Mouse (Mus musculus): ENCODE data around the gene Cobll1.

Gene Cobll1

DNA sequence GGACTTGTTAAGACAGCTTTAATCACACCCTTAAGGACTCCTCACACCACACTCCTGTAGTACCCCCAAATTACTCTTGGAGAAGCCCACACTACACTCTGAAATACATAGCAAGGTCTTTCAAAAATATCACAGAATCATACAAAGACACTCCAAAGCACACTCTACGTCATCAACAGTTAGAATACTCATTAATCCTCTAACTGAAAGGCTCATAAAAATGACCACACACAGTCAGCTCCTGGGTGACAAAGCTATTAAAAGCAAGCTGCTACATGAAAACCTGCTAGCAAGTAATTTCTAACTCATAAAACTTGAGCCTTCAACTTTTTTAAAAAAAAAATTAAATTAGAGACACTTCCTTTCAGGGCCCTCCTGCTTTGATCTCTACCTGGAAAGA, 91.8 kb downstream of the Cobll1 start:
- no peak for DNase-seq (ENCODE audit: low read depth)

DNA sequence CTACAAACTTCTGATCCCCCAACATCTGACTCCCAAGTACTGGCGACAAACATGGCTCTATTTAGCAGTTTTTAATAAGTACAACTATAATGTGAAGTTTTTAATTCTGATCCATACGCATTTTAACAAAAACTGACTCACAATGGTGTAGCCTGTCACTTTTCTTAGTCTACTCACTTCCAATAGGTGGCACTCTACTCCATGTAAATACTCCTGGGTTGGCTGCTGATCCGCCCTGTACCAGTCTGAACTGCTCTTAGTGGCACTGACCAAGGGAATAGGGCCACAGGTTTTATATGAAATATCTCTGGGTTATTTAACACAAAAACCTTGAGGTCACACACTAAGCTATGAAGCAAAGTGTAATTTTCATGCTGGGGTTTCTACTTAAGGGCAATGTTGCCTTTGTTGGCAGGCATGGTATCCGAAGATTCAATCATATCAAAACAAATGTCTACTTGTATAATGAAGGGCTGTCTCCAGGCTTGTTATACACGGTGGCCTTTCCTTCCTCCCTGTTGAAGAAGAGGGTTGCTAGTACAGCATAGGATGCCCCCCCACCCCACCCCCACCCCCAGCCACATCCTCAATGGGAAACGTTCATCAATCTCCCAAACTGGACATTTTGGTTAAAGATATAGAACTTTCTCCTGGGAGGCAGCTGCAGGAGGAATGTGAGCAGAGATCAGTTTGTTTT, 93.6 kb downstream of the Cobll1 start:
- DNase-seq (ENCODE audit: low read depth) = peak; percentile 77

DNA sequence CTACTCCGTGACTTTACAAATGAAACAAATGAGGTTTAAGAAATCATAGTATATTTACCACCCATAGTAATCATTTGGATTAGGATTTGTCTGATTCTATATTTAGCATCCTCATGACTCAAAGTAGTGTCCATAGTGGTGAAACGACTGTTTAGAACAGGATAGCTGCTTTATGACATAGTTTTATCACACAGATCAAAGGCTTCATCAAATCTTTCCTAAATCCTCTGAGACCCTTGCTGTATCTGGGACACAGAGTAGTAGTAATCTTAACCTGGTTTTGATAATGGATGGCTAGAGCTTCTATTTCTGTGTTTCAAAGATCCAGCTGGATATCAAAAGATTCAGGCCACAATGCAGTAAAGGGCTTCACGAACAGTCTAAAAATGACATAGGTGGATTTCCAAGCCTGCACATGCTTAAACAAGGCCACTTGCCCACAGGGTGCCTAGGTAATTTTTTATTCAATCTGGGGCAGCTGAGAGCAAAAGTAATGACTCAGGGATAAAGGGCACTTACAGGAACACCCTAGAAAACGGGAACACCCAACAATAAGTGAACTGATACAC, 98.0 kb downstream of the Cobll1 start:
- no peak for DNase-seq (ENCODE audit: low read depth)

DNA sequence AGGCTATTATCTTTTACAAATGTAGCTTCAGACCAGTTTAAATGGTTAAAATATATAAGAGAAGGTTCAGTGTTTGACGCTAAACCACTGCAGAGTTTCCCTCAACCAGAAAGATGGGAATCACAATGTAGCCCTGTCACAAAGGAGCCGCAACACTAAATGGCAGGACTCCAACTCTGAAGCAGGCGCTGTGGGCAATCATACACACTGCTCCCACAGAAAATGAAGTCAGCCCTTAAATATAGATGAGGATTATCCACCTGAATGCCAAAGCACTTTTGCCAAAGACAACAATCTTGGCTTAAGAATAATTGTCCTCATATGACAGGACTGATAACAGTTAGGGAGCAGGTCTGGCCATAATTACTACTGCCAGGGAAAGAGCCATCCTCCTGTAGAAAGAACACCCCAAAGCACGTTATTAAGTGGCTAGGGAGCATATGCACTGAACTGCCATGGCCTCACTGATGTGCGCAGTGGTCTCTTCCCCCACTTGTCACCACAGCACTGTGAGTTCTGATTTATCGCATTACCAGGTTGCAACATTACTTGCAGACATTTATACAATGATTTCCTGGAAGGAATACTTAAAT, 98.8 kb downstream of the Cobll1 start:
- no peak for DNase-seq (ENCODE audit: low read depth)

DNA sequence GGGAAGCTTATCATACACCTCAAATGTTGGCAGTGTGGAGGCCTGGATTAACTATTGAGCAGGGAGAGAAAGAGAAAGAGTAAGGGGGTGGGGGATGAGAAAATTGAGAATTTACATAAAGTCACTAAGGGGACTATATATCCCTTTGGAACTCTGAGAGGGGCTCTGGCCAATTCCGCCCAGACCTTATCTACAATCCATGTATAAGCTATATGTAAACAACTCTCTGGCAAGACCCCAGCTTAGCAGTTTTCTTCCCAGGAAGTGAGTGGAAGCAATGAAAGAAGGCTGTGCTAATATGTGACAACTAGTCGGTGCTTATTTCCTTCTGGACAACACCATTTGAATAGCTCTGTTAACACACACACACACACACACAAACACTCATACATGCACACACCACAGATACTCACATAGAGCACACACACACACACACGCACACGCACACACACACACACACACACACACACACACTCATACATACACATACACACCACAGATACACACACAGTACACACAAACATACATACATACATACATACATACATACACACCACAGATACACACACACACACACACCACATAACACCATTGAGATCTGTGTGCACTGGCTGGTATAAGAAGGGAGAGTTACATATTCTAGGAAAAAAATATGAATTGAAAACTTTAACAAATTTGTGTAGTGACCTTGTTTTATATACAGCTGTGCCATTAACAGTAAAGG, 99.4 kb downstream of the Cobll1 start:
- no peak for DNase-seq (ENCODE audit: low read depth)

DNA sequence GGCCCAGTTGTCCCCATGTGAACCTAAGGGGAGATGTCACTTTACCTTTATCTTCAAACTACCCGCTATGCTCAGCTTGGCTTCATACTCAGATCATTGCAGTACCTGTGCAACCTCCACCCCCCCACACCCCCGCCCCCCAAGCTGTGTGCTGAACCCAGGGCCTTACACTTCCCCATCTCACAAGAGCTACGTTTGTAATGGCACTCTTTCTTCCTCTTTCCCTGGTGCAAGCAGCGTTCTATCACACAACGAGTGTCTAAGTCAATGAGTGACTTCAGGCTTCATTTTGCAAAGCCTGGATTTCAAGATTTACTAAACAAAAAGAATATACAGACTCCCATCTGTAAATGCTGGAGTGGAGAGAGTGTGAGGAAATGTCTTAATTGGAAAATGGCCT, 100.2 kb downstream of the Cobll1 start:
- no peak for DNase-seq (ENCODE audit: low read depth)

DNA sequence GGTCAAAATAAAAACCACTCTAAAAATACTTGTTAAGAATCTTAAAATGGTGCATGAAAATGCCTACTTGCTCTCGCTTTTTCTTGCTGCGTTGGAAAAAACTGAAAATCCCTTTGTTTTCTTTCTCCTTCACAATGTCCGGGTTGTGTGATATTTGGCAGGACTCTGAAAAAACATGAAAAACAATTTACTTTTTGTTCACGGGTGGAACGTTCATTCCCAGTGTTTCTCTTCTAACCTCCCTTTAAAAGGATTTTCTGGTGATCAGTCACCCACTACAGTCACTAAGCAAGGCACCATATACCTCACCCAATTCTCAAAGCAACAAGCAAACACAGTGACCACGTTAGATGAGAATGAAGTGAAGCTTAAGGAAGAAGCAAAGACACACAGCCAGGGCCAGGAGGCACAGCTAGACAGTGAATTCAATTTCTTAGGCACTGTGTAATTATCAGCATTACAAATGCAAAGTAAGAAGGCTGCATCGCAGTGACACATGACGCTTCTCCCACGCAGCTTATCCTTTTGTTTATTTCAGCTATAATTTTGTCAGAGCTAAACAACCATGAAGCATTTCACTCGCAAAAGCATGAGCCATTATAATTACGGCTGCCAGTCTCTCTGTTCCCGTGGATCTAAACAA, 112.9 kb downstream of the Cobll1 start:
- no peak for DNase-seq (ENCODE audit: low read depth)

DNA sequence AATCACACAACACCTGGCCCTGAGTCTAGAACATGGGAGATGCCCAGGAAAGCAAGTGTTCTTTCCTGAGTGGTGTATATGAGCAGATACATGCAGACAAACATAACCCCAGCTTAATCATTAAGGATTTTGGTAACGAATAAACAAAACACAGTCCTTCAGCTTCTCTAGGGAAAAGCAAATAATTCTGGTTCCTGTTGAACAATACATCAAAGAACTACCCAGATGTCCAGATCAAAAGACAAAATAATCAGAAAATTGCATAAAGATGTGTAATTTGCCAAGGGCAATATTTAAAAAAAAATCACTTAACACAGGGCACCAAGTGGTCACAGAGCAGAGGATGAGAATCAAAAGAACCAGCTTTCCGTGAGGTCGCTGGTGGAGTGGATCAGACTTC, 115.5 kb downstream of the Cobll1 start:
- no peak for DNase-seq (ENCODE audit: low read depth)

DNA sequence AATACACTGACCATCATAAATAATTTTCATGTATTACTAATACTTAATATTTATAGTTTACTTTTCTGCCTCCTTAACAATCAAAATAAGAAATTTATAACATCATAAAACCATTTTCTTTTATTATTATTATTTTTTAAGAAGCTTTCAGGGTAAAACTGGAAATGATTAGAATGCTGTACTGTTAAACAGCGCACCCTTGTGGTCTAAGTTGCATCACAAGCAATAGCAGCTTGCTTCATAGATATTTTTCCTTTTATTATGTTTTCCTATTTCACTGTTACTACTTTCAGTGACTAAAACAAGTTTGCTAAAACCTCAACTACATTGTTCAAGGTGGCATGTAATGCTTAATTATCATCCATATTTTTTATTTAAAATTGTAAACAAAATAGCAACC, 117.8 kb downstream of the Cobll1 start:
- peak; percentile 64 for DNase-seq (ENCODE audit: low read depth)

DNA sequence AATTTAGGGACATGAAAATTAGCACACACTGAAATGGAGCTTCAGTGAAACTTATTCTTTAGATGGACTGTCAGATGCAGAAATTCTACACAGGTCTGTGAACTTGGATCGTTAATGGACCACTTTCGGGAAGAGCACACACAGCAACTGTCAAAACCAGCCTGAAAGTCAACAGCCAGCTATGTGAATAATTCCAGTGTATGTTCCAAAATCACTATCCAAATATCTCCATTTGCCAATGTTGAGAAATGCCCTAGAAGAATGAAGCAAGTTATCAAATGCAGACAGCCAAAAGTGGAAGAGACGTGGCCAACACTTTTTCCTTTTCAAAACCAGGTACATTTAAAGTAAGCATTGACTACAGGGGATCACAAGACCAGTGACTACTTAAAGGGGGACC, 118.2 kb downstream of the Cobll1 start:
- DNase-seq (ENCODE audit: low read depth) = no peak

DNA sequence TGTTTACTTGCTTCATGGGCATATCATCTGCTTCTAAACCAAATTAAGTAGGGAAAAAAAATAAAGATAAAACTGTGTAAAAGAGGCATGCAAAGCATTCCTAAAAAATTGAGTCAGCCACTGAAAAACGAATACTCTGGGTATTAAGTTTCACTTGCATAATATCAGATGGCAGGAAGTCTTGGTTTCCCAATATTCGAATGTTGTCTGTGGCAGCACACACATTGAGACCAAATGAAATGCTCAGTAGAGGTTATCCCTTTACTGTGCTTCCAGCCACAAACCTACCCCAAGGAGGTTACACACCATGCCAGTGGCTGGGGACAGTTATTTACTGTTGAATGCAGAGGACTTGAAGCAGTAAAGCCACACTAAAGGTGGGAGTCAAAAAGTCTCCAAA, 119.1 kb downstream of the Cobll1 start:
- peak; percentile 57 for DNase-seq (ENCODE audit: low read depth)

DNA sequence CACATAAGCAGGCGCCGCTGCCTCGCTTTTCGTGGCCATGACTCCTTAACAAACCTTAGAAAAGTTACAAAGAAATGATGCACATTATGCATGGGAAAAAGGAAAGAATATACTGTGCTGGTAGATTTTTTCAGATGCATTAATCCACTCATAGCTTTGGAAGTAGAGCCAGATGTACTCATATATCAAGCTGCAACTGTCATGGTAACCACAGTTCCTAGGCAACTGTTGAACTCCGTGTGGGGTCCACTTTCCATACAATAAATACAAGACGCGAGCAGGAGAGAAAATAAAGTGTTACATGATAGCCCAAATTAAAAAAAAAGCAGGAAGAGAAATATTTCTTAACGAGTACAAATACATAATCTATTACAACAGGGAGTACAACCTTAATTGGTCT, 119.5 kb downstream of the Cobll1 start:
- no peak for DNase-seq (ENCODE audit: low read depth)

DNA sequence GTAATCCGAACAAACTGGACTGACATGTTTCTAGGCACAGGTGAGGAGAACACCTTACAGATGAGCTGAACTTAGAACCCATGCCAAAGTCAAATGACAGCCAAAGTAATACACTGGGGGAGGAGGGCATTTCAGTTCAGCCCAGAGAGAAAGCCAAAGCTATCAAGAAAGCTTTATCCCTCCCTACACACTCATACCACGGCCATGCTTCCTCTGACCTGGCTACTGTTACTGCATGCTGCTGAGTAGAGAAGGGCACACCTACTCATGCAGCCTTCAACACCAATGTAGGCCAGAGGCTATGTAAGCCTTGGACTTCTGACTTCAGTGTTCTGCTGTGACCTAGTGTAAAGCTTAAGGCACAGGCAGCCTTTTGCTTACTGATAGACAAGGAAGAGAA, 120.1 kb downstream of the Cobll1 start:
- no peak for DNase-seq (ENCODE audit: low read depth)

DNA sequence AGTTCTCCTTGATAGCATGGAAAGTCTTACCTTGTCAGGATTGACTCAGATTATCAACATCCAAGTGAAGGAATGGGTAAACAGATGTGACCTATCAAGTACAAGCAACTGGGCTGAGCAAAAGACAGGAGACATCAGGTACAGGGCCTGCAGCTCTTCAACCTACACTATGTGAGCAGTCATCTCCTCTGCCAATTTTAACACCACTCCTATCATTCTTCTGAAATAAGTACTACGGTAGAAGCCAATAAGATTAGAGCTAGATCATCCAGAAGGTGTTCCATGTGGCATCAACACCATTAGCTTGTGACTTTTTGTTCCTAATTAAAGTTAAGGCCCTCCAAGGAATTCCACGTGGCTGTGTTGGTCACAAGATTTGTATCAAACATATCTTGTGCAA, 121.3 kb downstream of the Cobll1 start:
- no peak for DNase-seq (ENCODE audit: low read depth)

DNA sequence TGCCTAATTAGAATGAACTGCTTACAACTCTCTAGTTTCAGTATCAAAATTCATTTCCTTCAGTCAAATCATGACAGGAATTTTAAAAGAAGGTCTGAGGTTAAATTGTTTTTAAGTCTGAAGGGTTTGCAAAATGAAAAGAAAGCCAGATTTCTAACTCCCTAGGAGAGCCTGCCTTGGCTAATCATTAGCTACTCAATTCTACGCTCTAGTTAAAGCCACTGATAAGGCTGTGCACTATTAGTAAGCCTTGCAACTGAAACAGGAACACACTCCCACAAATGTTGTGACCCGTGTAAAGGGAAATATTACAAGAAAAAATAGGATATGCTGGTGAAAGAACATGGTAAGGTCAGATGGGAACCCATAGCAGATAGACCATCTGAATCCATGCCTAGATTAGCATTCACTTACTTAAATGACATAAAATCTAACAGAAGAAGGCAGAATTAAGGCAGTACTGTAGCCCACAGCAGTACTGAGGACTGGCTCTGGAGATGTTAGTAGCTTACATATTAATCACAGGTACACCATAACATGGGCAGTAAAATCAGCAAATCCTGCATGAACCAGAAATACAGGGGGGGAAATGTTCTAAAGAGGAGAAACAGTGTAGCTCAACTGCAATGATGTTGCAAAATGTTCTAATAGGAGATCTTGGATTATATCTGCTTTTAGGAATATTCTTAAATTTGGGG, 122.6 kb downstream of the Cobll1 start:
- no peak for DNase-seq (ENCODE audit: low read depth)

DNA sequence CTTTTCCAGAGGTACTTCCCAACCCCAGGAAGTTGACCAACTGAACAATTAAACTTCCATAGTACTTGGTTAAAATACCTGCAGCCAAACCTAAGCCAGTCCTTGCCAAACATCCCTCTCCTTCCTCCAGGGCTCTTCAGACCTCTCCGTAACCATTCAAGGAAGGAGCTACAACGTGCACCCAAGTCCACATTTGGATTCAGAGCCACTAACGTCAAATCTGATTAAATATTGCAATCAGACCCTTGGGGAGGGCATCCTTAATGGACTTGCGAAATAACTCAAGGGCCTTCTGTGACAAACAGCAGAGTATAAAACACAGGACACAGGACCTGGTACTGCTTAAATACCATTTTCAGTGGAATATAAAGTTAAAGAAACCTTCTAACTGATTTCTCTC, 126.0 kb downstream of the Cobll1 start:
- no peak for DNase-seq (ENCODE audit: low read depth)

DNA sequence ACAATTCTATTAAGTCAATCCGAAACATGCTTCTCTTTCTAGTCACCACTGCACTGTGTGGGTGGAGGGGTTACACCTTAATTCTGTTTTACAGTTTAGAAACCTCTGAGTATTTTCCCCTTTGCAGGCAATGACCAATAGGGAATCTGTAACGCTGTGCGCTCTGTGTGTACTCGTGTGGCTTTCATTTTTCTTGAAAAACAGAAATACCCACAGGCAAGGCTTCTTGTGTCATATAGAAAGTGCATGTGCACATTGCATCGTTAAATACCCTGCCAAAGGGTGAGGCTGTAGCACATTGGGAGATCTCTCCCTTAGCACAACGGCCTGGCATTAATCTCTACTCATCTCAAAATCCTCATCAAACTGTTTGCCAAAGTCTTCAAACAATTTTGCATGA, 134.6 kb downstream of the Cobll1 start:
- DNase-seq (ENCODE audit: low read depth) = no peak

DNA sequence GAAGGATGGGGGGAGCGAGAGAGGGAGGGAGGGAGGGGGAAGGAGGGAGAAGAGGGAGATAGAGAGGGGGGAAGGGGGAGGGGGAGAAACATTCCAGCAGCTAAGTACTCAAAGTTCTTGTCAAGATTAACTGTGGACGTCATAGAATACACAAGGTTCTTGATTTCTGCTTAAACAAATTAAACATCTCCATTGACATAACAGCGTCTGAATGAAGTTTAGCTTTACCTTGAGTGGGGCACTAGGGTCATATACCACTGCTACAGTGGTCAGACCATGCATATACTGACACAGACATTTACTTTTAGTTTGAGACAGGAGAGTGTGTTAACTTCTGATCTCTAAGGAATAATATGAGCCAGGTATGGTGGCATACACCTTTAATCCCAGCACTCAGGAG, 135.4 kb downstream of the Cobll1 start:
- DNase-seq (ENCODE audit: low read depth) = no peak

DNA sequence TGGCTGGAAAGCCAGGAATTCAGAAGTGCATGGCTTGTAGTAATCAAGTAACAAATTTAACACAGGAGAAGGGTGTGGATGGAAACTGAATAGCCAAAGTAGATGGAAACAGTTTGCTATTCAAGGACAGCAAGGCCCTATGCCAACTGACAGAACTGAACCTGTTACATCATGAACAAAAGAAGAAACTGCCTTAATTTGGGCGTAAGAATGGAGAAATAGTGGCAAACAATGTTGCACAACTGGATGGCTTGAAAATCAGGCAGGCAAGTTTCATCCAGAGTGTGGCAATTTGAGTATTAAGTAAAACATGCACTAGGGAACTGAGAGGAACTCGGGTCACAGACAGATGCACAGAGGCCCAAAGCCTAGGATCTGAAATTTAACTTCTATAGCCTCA, 137.8 kb downstream of the Cobll1 start:
- peak; percentile 69 for DNase-seq (ENCODE audit: low read depth)

DNA sequence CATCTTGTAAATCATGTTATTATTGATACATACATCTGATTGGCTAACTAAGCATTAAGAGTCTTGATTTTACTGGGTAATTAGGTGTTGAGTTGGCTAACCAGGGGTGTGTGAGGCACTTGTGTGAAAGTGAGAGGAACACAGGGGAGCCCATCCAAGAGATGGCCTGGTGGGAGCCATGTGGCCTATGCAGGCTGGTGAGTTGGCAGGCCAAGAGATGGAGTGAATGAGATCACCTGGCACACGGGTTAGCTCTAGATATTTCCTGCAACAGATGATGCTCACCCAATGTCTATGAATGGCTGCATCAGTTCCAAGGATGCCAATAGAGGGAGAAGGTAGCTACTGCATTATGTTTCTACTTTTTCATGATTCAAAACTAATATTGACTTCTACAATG, 139.2 kb downstream of the Cobll1 start:
- no peak for DNase-seq (ENCODE audit: low read depth)

DNA sequence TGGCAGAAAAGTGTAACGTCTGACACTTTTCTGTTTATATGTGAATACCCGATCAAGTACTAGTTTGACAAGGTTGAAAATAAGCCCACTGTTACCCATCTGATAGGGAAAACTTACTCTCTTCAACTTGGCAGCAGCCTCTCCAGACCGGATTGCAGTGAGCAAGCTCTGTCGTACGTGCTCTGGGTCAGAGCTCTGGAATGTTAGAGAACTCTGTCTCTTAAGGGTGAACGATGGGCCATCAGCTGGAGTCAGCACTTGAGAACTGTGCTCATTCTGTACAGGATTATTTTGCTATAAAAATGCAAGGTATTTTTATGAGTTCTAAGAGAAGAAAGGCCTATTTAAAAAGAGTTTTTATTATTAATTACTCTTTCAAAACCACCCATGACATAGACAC, 143.6 kb downstream of the Cobll1 start:
- no peak for DNase-seq (ENCODE audit: low read depth)

DNA sequence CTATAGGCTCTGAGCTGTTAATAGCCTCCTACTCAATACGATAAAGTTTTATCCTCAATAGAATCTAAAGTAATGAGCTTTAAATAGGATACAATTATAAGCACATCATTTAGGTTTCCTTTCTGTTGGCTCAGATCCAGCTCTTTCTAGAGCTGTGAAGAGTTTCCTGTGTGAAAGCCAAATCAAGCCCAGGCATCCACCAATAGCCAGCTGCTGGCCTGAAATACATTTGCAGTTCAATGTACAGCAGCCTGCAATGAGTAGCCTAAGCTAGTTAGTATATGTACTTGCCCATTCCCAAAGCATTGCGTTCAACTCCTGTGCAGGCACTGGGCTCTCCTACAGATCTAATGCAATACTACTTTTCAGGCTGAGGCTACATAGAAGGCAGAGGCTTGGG, 145.2 kb downstream of the Cobll1 start:
- peak; percentile 32 for DNase-seq (ENCODE audit: low read depth)
